In genomic region chr7:125748186-125748585, GRCm38 (mm10) we compare ENCODE assay signal across 9 mouse cellular contexts. TPM values are rescaled to one million over a fixed set of nuclear protein-coding genes. Genes with fewer than 3 reads are reported as not detected.
DNase-seq lines count a peak whose midpoint lies in the region; ATAC-seq and TF ChIP-seq lines count a peak whose summit lies in the region.
"Had no signal": no experiment of that assay in that cellular context is flagged by ENCODE, and none has a peak within 500 bp of the region (broad histone marks: within the 10 kb centered on the region; RNA-seq: fewer than 3 reads in every experiment).

No protein-coding gene starts in this region.

- no peak for DNase-seq in gastrocnemius, adult 2 months
- DNase-seq in gastrocnemius, postnatal 10 days, result no peak
- peak; percentile 46 for DNase-seq in 3T3-L1 (ENCODE audit: low read depth, low spot score)
- DNase-seq in NIH3T3 (ENCODE audit: low read depth), result peak; percentile 65
- peak; percentile 41 for DNase-seq in hindlimb bud, embryonic 11.5 days (ENCODE audit: extremely low spot score, low read depth, low spot score)
- no peak for DNase-seq in adrenal gland, adult 18-20 months (ENCODE audit: low spot score in 2 of 2)
- no peak for DNase-seq in layer of hippocampus, postnatal 10 days (ENCODE audit: low spot score in 2 of 2)
- DNase-seq: kidney, adult 9 months had no signal

- no peak overlapping the region for H3K4me3 ChIP-seq in gastrocnemius, adult 2 months
- H3K4me3 ChIP-seq in kidney, embryonic 15.5 days (replicated peaks), result no peak overlapping the region

- H3K4me2 ChIP-seq in kidney, embryonic 15.5 days, result no peak overlapping the region

- no peaks in the 10 kb centered on the region for H3K36me3 ChIP-seq in kidney, embryonic 15.5 days

- 55% methylated on average over 3 of the region's 3 CpGs for WGBS in kidney, embryonic 15.5 days

- TF ChIP-seq CTCF in gastrocnemius, adult 2 months (IDR thresholded peaks at IDR 0.05), result peak; percentile 72

- no peaks in the 10 kb centered on the region for H3K27me3 ChIP-seq in kidney, embryonic 15.5 days

- no peaks in the 10 kb centered on the region for H3K9me3 ChIP-seq in kidney, embryonic 15.5 days (replicated peaks)

- ATAC-seq in kidney, embryonic 15.5 days (replicated peaks; ENCODE audit: low FRiP score), result no peak

- intact Hi-C loops in gastrocnemius, adult 2 months (cut with DNase I), result no loop called here

- no peaks in the 10 kb centered on the region for H3K4me1 ChIP-seq in kidney, embryonic 15.5 days

- H3K27ac ChIP-seq in gastrocnemius, adult 2 months, result no peak overlapping the region
- H3K27ac ChIP-seq in kidney, embryonic 15.5 days, result no peak overlapping the region

- no peak overlapping the region for H3K9ac ChIP-seq in kidney, embryonic 15.5 days

RNA-seq across cellular contexts. Expression of gene D430042O09Rik, which starts 40.5 kb away (rescaled TPM):
- 1 to 10 TPM; 5.3 to 6.2 TPM for total RNA-seq in gastrocnemius, adult 2 months (2021)
- total RNA-seq in gastrocnemius, postnatal 10 days (2021), result 1 to 10 TPM; 7.3 to 8.2 TPM
- 10 to 100 TPM; 18.1 to 25.4 TPM for total RNA-seq in adrenal gland, adult 18-20 months (2021)
- total RNA-seq in layer of hippocampus, postnatal 10 days (2021), result 10 to 100 TPM; 20.6 to 24.7 TPM
- 9.3 and 10.1 TPM in 2 replicates for polyA plus RNA-seq in kidney, embryonic 15.5 days (2015; fragmentation: Nextera tagmentation; extraction: Ambion mirVana)

RNA-seq across cellular contexts. Expression of gene Gtf3c1, which starts 40.6 kb away (rescaled TPM):
- total RNA-seq in gastrocnemius, adult 2 months (2021), result 10 to 100 TPM; 34.1 TPM
- 10 to 100 TPM; 36.8 to 43.7 TPM for total RNA-seq in gastrocnemius, postnatal 10 days (2021)
- 10 to 100 TPM; 51.1 to 67.4 TPM for total RNA-seq in adrenal gland, adult 18-20 months (2021)
- total RNA-seq in layer of hippocampus, postnatal 10 days (2021), result 10 to 100 TPM; 79.0 to 87.7 TPM
- polyA plus RNA-seq in kidney, embryonic 15.5 days (2015; fragmentation: Nextera tagmentation; extraction: Ambion mirVana), result 28.2 and 30.6 TPM in 2 replicates

Comparison
In these comparisons a context has a peak if more than half of its experiments do, and no peak if none do; other contexts are left out.
1. DNase-seq: peak in 3T3-L1 (single experiment), NIH3T3 (single experiment) and hindlimb bud, embryonic 11.5 days (single experiment); none in gastrocnemius, adult 2 months (single experiment), gastrocnemius, postnatal 10 days (single experiment), adrenal gland, adult 18-20 months (0 of 2) and layer of hippocampus, postnatal 10 days (0 of 2).